Mouse (Mus musculus) spleen, postnatal 0 days (tissue): ENCODE data around the gene Ckap2. TPM values are rescaled to one million over a fixed set of nuclear protein-coding genes. Genes with fewer than 3 reads are reported as not detected.

Experiments used
- polyA plus RNA-seq: library from polyadenylated mRNA; unstranded; fragments of >200 nt; fragmentation: Nextera tagmentation; extraction: Ambion mirVana; gene quantifications from 2 replicates; pipeline ENCODE4 v1.2.1, GENCODE M21; 2015

The Ckap2 gene
- 32.9 and 33.9 TPM in 2 replicates for polyA plus RNA-seq

DNA sequence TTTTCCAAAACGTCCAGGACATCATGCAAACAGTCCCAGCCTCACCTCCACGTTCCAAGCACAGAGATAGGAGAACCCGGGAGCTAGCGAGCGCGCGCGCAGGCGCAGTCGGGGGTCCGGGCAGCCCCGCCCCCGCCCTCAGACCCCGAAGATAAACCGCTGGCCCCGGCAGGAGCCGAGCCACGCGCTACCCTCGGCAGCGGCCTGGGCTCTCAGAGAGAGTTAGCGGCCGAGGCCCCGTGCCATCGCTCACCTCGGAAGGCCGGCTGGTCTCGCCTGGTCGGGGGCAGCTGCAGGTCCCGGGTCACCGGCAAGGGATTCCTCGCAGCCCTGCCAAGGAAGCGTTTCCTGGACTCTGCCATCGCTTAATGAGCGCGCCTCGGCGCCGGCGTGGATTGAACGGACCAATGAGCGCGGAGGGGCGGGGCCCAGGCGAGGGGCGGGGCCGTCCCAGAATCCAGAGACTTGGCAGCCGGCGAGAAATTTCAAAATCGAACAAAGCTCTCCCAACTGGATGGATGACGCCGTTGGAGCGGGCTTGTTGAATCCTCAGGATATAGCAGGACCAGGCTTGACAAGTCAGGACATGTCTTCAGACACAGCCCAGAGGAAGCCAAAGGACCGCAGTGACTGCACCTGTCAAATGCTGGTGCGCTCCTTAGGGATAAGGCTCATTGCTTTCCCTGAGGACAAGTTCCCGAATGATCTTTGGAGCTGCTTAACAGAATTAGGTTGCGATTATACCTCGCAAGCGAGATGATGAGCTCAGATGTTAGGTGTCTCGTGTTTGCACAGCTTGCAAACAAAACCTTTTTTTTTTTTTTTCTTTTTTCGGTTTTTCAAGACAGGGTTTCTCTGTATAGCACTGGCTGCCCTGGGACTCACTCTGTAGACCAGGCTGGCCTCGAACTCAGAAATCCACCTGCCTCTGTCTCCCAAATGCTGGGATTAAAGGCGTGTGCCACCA is at the start of gene Ckap2:
TSS of gene Ckap2 (minus strand) at position 389 of the 967 bp plus-strand sequence.

GRCm38 (mm10) chr8:22227061-22227877 is 41.6 kb upstream of the Ckap2 start, which contains the start of gene Thsd1:
Gene Thsd1 (plus strand): TSS chr8:22227313.

GRCm38 (mm10) chr8:22192660-22193431 is 7.2 kb upstream of the Ckap2 start, which contains the start of gene Vps36:
Gene Vps36 (plus strand): TSS chr8:22192809.

GRCm38 (mm10) chr8:22166080-22166603 is 19.5 kb downstream of the Ckap2 start, which contains the start of gene Nek3:
Gene Nek3 (minus strand): TSS chr8:22166435.

DNA sequence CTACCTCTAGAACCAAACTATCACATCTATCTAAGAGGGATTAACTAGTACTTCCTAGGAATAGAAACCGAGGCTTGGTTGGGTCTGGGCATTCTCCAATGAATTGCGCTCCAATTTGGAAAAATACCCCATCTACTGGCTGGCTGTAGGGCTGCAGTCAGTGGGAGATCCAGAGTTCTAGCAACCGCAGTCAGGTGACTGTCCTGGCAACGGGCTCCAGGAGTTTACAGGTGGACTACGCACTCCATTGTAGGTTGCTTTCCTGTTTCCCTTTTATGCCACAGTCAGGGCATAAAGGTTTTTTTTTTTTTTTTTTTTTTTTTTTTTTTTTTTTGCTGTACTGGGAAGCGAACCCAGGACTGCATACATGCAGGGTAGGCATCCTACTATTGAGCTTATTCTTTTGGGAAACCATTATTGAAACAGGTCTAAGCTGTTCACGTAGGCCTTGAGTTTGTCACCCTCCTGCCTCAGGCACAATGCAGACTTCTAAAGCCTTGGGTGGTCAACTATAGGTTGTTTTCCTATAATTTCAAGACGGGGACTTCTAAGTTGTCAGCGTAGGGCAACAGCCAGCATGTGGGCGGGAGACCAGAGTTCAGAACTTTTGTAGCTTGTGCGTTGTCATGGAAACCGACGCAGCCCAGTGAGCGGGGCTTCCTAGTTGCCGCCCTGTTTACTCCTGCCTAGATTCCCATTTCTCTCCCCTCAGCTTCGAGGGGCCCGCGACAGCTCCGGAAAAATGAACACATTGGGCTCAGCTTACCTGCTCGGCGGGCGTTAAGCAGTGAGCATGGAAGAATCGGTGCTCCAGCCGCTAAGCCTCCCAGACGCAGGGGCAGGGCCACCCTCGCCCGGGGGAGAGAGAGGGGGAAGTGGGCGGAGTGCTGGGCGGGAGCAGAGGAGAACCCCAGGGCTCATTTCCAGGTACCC is 61.1 kb downstream of the Ckap2 start, which contains the start of gene Nek5:
TSS of gene Nek5 (minus strand) at position 834 of the 933 bp plus-strand sequence.

Other genes with a start within 250 kb of the Ckap2 start
- gene Defb35, start 247.5 kb downstream of the Ckap2 start, polyA plus RNA-seq = not detected in 2 replicates
- not detected in 2 replicates for gene Defb13, start 239.1 kb downstream of the Ckap2 start, polyA plus RNA-seq
- not detected in 2 replicates for gene Fam90a1a, start 227.1 kb downstream of the Ckap2 start, polyA plus RNA-seq
- not detected in 2 replicates for gene Ccdc70, start 216.0 kb downstream of the Ckap2 start, polyA plus RNA-seq
- gene Atp7b, start 125.5 kb downstream of the Ckap2 start, polyA plus RNA-seq = 10.5 TPM in 2 replicates
- gene Alg11, start 125.1 kb downstream of the Ckap2 start, polyA plus RNA-seq = 7.8 and 8.0 TPM in 2 replicates
- 0.13 and 0.25 TPM in 2 replicates for gene Nek5, start 60.8 kb downstream of the Ckap2 start, polyA plus RNA-seq
- gene Nek3, start 19.4 kb downstream of the Ckap2 start, polyA plus RNA-seq = 2.3 and 2.8 TPM in 2 replicates
- 16.0 and 17.5 TPM in 2 replicates for gene Vps36, start 7.0 kb upstream of the Ckap2 start, polyA plus RNA-seq
- gene Thsd1, start 41.5 kb upstream of the Ckap2 start, polyA plus RNA-seq = 3.8 and 4.6 TPM in 2 replicates
- not detected in 2 replicates for gene Tpte, start 97.6 kb upstream of the Ckap2 start, polyA plus RNA-seq
- 5.2 and 6.2 TPM in 2 replicates for gene Slc25a15, start 212.8 kb upstream of the Ckap2 start, polyA plus RNA-seq
- gene Mrps31, start 225.5 kb upstream of the Ckap2 start, polyA plus RNA-seq = 22.9 and 23.6 TPM in 2 replicates